Mouse (Mus musculus) layer of hippocampus, postnatal 14 days (tissue): ENCODE measurements around the gene Dpagt1. TPM values are rescaled to one million over a fixed set of nuclear protein-coding genes. Genes with fewer than 3 reads are reported as not detected.
"Not testable (repeated sequence)": the region's sequence is repeated elsewhere in the genome, so short reads cannot be mapped to it uniquely, and the experiment has no call there.

Experiments
- DNase-seq, 2 experiments: peaks; one replicate each; pipeline ENCODE4 v3.0.0; 2021 to 2022; ENCODE audit warnings: low spot score in 2 of 2, mixed read lengths in 1 of 2
- microRNA-seq, 2 experiments: library from miRNA; unstranded; fragments of <30 nt; microRNA quantifications; one replicate each; pipeline ENCODE4 v1.2.0; 2021
- total RNA-seq, 2 experiments: library from RNA; stranded (reverse); gene quantifications; 2 replicates each; pipeline ENCODE4 v1.2.3; 2021

Dpagt1 gene
- total RNA-seq, 2 experiments from 2014 or later, result 16.2 to 16.3 TPM

GRCm38 (mm10) chr9:44377335-44377734 lies 51.5 kb downstream of the Dpagt1 start:
- not testable (repeated sequence) for DNase-seq

- no peak for DNase-seq
Observed at GRCm38 (mm10) chr9:44378153-44378730, 52.4 kb downstream of the Dpagt1 start.

- DNase-seq, result peak; percentile 99
Observed at GRCm38 (mm10) chr9:44379054-44379834, 53.4 kb downstream of the Dpagt1 start, which contains the start of gene Hyou1. Gene Hyou1 (plus strand): TSS chr9:44379490.

- DNase-seq, result no peak
Observed at GRCm38 (mm10) chr9:44379862-44380261, 54.0 kb downstream of the Dpagt1 start.

Small RNA genes within 50 kb of the gene (microRNA-seq; reads per million reads assigned to microRNA genes)
- 0 reads per million in 2 experiments for gene Gm44335

Other genes starting within 250 kb of the Dpagt1 start
- 1 to 10 TPM in 1 of 2 experiments, under 1 TPM in 1; 0.33 to 8.6 TPM for gene Mfrp, start 224.3 kb upstream of the Dpagt1 start, total RNA-seq
- 10 to 100 TPM; 13.5 to 18.6 TPM for gene C1qtnf5, start 218.8 kb upstream of the Dpagt1 start, total RNA-seq
- under 1 TPM; 0.14 to 0.29 TPM for gene Gm49380, start 212.5 kb upstream of the Dpagt1 start, total RNA-seq
- 10 to 100 TPM; 27.7 to 28.2 TPM for gene Rnf26, start 212.5 kb upstream of the Dpagt1 start, total RNA-seq
- gene Mcam, start 191.6 kb upstream of the Dpagt1 start, total RNA-seq, result 10 to 100 TPM; 24.5 to 27.8 TPM
- gene Cbl, start 92.0 kb upstream of the Dpagt1 start, total RNA-seq, result 10 to 100 TPM; 58.1 to 62.7 TPM
- gene Ccdc153, start 85.3 kb upstream of the Dpagt1 start, total RNA-seq, result 1 to 10 TPM; 4.5 to 8.4 TPM
- 1 to 10 TPM in 1 of 2 experiments, under 1 TPM in 1; 0.88 to 1.0 TPM for gene Pdzd3, start 74.5 kb upstream of the Dpagt1 start, total RNA-seq
- gene Nlrx1, start 57.4 kb upstream of the Dpagt1 start, total RNA-seq, result 10 to 100 TPM in 1 of 2 experiments, 1 to 10 TPM in 1; 10.0 to 12.2 TPM
- gene Abcg4, start 37.4 kb upstream of the Dpagt1 start, total RNA-seq, result 10 to 100 TPM; 69.3 to 75.8 TPM
- 10 to 100 TPM; 26.0 to 28.5 TPM for gene Hinfp, start 20.3 kb upstream of the Dpagt1 start, total RNA-seq
- gene C2cd2l, start 5.7 kb upstream of the Dpagt1 start, total RNA-seq, result 100 to 1,000 TPM; 128 to 144 TPM
- 10 to 100 TPM; 50.5 to 59.1 TPM for gene H2afx, start 8.7 kb downstream of the Dpagt1 start, total RNA-seq
- gene Hmbs, start 18.2 kb downstream of the Dpagt1 start, total RNA-seq, result 10 to 100 TPM; 22.6 to 22.8 TPM
- gene Vps11, start 35.7 kb downstream of the Dpagt1 start, total RNA-seq, result 10 to 100 TPM; 41.8 to 46.1 TPM
- 100 to 1,000 TPM in 1 of 2 experiments, 10 to 100 TPM in 1; 97.1 to 116 TPM for gene Hyou1, start 53.5 kb downstream of the Dpagt1 start, total RNA-seq
- 10 to 100 TPM; 39.8 to 41.0 TPM for gene Slc37a4, start 70.8 kb downstream of the Dpagt1 start, total RNA-seq
- gene Rps25, start 81.1 kb downstream of the Dpagt1 start, total RNA-seq, result 100 to 1,000 TPM; 593 to 617 TPM
- 10 to 100 TPM; 67.9 to 73.9 TPM for gene Trappc4, start 81.6 kb downstream of the Dpagt1 start, total RNA-seq
- 10 to 100 TPM; 19.6 to 24.1 TPM for gene Ccdc84, start 92.5 kb downstream of the Dpagt1 start, total RNA-seq
- not detected for gene Foxr1, start 115.1 kb downstream of the Dpagt1 start, total RNA-seq
- not detected for gene Upk2, start 129.0 kb downstream of the Dpagt1 start, total RNA-seq
- gene Bcl9l, start 156.8 kb downstream of the Dpagt1 start, total RNA-seq, result 10 to 100 TPM; 76.1 to 76.3 TPM
- not detected for gene Cxcr5, start 235.9 kb downstream of the Dpagt1 start, total RNA-seq